Mouse (Mus musculus) cortical plate, adult 2 months (tissue): ENCODE data around the gene Aldh1l1. TPM values are rescaled to one million over a fixed set of nuclear protein-coding genes. Genes with fewer than 3 reads are reported as not detected.

Source experiments
- H3K27ac ChIP-seq: fragments of 200-500 bp; 2 replicates; pipeline ENCODE4 v1.5.1; 2012; ENCODE audit warnings: low read length, control low read depth, inconsistent platforms; ENCODE audit not compliant: insufficient read depth
- H3K4me1 ChIP-seq: fragments of 200-500 bp; 2 replicates; pipeline ENCODE4 v1.6.1; 2011; ENCODE audit warnings: low read length; ENCODE audit not compliant: control insufficient read depth, insufficient read depth
- H3K4me3 ChIP-seq: fragments of 200-500 bp; 2 replicates; pipeline ENCODE4 v1.5.1; 2011; ENCODE audit warnings: mild to moderate bottlenecking, low read length, control low read depth; ENCODE audit not compliant: insufficient read depth
- CTCF ChIP-seq: fragments of 200-500 bp; IDR thresholded peaks from 2 replicates; pipeline ENCODE4 v1.5.1; 2011; ENCODE audit warnings: mild to moderate bottlenecking, control low read depth, low read length; ENCODE audit not compliant: insufficient read depth; ENCODE audit errors: extremely low read depth
- POLR2A ChIP-seq: fragments of 200-500 bp; IDR thresholded peaks from 2 replicates; pipeline ENCODE4 v1.6.1; 2011; ENCODE audit warnings: mild to moderate bottlenecking, low read length, control low read depth; ENCODE audit not compliant: insufficient read depth; ENCODE audit errors: extremely low read depth
- polyA plus RNA-seq: library from polyadenylated mRNA; depleted of rRNA; stranded (reverse); fragments of >200 nt; gene quantifications from 2 replicates; pipeline ENCODE4 v1.2.3, GENCODE M21; 2012; rRNA removed

Gene Aldh1l1
- polyA plus RNA-seq, 1 experiment: 83.1 TPM

- TF ChIP-seq POLR2A: no peak
- no peak for TF ChIP-seq CTCF
- Histone ChIP-seq H3K27ac (no peak overlapping the region), H3K4me1 (no peaks in the 10 kb centered on the region), H3K4me3 (no peak overlapping the region)
Observed at GRCm38 (mm10) chr6:90648391-90648790, 162.2 kb downstream of the Aldh1l1 start.

GRCm38 (mm10) chr6:90649279-90649678, 163.1 kb downstream of the Aldh1l1 start:
- Histone ChIP-seq H3K4me1 (no peaks in the 10 kb centered on the region), H3K4me3 (no peak overlapping the region), H3K27ac (no peak overlapping the region)
- TF ChIP-seq CTCF (no peak), POLR2A (no peak)

Other genes with a start within 250 kb of the Aldh1l1 start
- gene Vmn1r54, start 240.1 kb upstream of the Aldh1l1 start, polyA plus RNA-seq: not detected in 2 replicates
- not detected in 2 replicates for gene BC048671, start 185.2 kb upstream of the Aldh1l1 start, polyA plus RNA-seq
- gene Chst13, start 161.2 kb upstream of the Aldh1l1 start, polyA plus RNA-seq: 0.06 and 0.17 TPM in 2 replicates
- gene Uroc1, start 153.1 kb upstream of the Aldh1l1 start, polyA plus RNA-seq: 0.04 TPM in 1 of 2 replicates, not detected in the other
- gene Zxdc, start 116.9 kb upstream of the Aldh1l1 start, polyA plus RNA-seq: 17.3 and 18.2 TPM in 2 replicates
- 8.9 and 9.5 TPM in 2 replicates for gene Cfap100, start 57.6 kb upstream of the Aldh1l1 start, polyA plus RNA-seq
- gene Klf15, start 23.9 kb upstream of the Aldh1l1 start, polyA plus RNA-seq: 31.9 and 33.0 TPM in 2 replicates
- 5.0 and 5.4 TPM in 2 replicates for gene Slc41a3, start 118.3 kb downstream of the Aldh1l1 start, polyA plus RNA-seq